Mouse (Mus musculus) left cerebral cortex, postnatal 14 days (tissue): Measurements from ENCODE around the gene Reep3. TPM values are rescaled to one million over a fixed set of nuclear protein-coding genes. Genes with fewer than 3 reads are reported as not detected.

ENCODE experiments used
- DNase-seq, 2 experiments: peaks; one replicate each; pipeline ENCODE4 v3.0.0; 2021 to 2022; ENCODE audit warnings: low spot score in 2 of 2, mixed read lengths in 1 of 2
- intact Hi-C: fragments of 180-260 bp; cut with DNase I; formaldehyde crosslinking; loops from one replicate; pipeline ENCODE4 v1.15.1; 2025
- total RNA-seq, 2 experiments: library from RNA; stranded (reverse); gene quantifications; 2 replicates each; pipeline ENCODE4 v1.2.3; 2021

The Reep3 gene
- total RNA-seq, 2 experiments from 2014 or later: 24.2 to 26.3 TPM

DNA sequence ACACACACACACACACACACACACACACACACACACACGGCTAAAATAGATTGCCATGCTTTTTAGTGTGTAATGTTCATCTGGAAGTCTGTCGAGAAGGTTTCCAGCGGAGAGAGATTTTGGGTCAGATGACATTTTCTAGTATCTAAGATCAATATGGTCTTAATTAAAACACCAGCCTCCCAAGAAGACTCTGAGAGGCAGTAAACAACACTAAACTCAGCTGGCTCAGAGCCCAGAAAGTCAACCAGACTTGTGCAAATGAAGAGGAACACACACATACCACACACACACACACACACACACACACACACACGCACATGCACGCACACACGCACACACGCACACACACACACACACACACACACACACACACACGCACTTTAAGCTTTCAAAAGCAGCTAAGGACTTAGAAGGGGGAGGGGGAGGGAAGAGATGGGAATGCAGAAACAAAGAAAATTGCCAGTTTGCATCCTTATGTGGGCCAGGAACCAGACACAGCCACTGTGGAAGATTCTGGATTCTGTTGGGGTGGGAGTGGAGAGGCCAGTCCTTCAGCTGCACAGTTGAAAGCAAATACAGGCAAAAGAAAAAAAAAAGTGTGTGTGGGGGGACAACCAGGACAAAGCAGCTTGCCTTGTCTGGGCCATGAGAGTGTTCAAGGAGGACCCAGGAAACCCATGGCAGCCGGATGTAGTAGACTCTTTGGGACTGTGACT is 130.2 kb downstream of the Reep3 start:
- intact Hi-C loops: no loop called here
- peak; percentile 45 to 58 for DNase-seq

- intact Hi-C loops: no loop called here
Measured at GRCm38 (mm10) chr10:66960136-66960535, 136.6 kb downstream of the Reep3 start.

More at GRCm38 (mm10) chr10:66960136-66960535, 136.6 kb downstream of the Reep3 start:
- no peak for DNase-seq

Other genes with a start within 250 kb of the Reep3 start
- 10 to 100 TPM; 85.6 to 90.5 TPM for gene Jmjd1c, start 820 bp downstream of the Reep3 start, total RNA-seq
- gene Nrbf2, start 188.4 kb upstream of the Reep3 start, total RNA-seq: 10 to 100 TPM; 15.7 to 16.1 TPM